Mouse (Mus musculus) heart, embryonic 16.5 days (tissue): ENCODE measurements at regions not wholly inside any gene's neighbourhood (a gene's known extent, or its start where the extent isn't known, plus 50 kb on each side); places are given as distances from the start of the nearest gene placed in this dataset.

Experiments
- ATAC-seq: fragments of 200-750 bp; cut with Nextera tagmentation; replicated peaks from 2 replicates; pipeline ENCODE4 v1.8.0; 2017; ENCODE audit warnings: moderate number of reproducible peaks; ENCODE audit not compliant: insufficient read depth, low FRiP score; ENCODE audit errors: extremely low read depth
- H3K27ac ChIP-seq: fragments of 300-500 bp; sonication (generic); 2 replicates; pipeline ENCODE4 v1.5.1; 2014; ENCODE audit warnings: mild to moderate bottlenecking, low read length, control low read depth, moderate library complexity
- H3K27me3 ChIP-seq: fragments of 300-500 bp; sonication (generic); 2 replicates; pipeline ENCODE4 v1.6.1; 2014; ENCODE audit warnings: low read length, mixed read lengths; ENCODE audit not compliant: control insufficient read depth, insufficient read depth
- H3K36me3 ChIP-seq: fragments of 300-500 bp; sonication (generic); 2 replicates; pipeline ENCODE4 v1.6.1; 2014; ENCODE audit not compliant: control insufficient read depth, insufficient read depth
- H3K4me1 ChIP-seq: fragments of 300-500 bp; sonication (generic); 2 replicates; pipeline ENCODE4 v1.6.1; 2014; ENCODE audit warnings: low read length, mixed read lengths; ENCODE audit not compliant: control insufficient read depth, insufficient read depth
- H3K4me2 ChIP-seq: fragments of 300-500 bp; sonication (generic); 2 replicates; pipeline ENCODE4 v1.6.1; 2014; ENCODE audit warnings: low read depth, mild to moderate bottlenecking, control low read depth, low read length
- H3K4me3 ChIP-seq: fragments of 300-500 bp; sonication (generic); 2 replicates; pipeline ENCODE4 v1.5.1; 2014; ENCODE audit warnings: mild to moderate bottlenecking, control low read depth, low read length
- H3K9ac ChIP-seq: fragments of 300-500 bp; sonication (generic); 2 replicates; pipeline ENCODE4 v1.6.1; 2014; ENCODE audit warnings: low read length, control low read depth
- H3K9me3 ChIP-seq: fragments of 300-500 bp; sonication (generic); replicated peaks from 2 replicates; pipeline ENCODE4 v1.6.1; 2016; ENCODE audit warnings: low read length; ENCODE audit not compliant: control insufficient read depth
- WGBS: fragments of 180-500 bp; shearing (Covaris S2); extraction: QIAGEN DNeasy Blood & Tissue Kit; methylation state at CpG from one replicate; pipeline ENCODE4 v1.1.7; 2014; 5-methylcytosine and 5-hydroxymethylcytosine counted together

DNA sequence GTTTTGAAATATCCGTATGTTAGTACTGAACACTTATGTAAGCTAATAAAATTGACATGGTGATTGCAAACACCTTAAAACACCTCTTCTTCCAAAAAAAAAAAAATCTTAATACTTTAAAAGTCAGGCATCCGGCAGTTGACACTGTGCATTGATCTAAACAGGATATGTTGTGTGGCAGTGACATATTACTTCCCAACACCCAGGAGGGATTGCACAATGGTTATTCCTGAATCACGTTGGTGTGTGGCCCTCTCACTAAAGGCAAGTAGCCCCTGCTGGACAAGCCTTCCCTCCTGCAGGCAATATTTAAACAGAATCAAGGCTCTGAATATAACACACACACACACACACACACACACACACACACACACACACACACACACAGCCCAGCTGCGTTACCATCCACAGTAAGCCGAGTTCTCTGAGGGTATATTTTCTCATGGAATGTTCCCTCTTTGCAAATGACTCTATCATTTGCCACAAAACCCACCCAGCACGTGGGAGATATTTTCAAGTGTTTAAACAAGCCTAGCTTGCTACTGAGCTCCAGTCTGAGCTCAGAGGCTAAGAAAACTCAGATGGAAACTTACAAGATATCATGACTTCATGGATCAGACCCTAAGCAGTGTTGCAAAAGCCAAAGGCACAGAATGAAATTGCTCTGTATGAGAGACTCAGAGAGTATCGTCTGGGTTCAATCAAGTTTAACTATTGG is 128.8 kb upstream of the Lyplal1 start:
- Histone ChIP-seq H3K27ac (no peak overlapping the region), H3K9ac (no peak overlapping the region), H3K27me3 (no peaks in the 10 kb centered on the region), H3K9me3 (no peaks in the 10 kb centered on the region), H3K4me1 (peaks cover 8% of the 10 kb centered on the region; the same call in 1 of the 2 replicates), H3K4me2 (no peak overlapping the region), H3K36me3 (no peaks in the 10 kb centered on the region), H3K4me3 (no peak overlapping the region)
- no peak for ATAC-seq
- WGBS, result 62% methylated on average over 7 of the region's 7 CpGs

- H3K36me3 ChIP-seq, result no peaks in the 10 kb centered on the region
- ATAC-seq, result no peak
- no peak overlapping the region for H3K4me3 ChIP-seq
- H3K4me2 ChIP-seq, result no peak overlapping the region
- H3K27me3 ChIP-seq, result no peaks in the 10 kb centered on the region
- H3K27ac ChIP-seq, result no peak overlapping the region
- 97% methylated on average over 2 of the region's 2 CpGs for WGBS
- no peak overlapping the region for H3K9ac ChIP-seq
- H3K4me1 ChIP-seq, result no peaks in the 10 kb centered on the region
- no peaks in the 10 kb centered on the region for H3K9me3 ChIP-seq
These were observed 124.0 kb upstream of the Lyplal1 start for GRCm38 (mm10) chr1:186241112-186241511.

GRCm38 (mm10) chr1:186237556-186237955 is 120.4 kb upstream of the Lyplal1 start:
- H3K27ac ChIP-seq, result no peak overlapping the region
- H3K27me3 ChIP-seq, result no peaks in the 10 kb centered on the region
- ATAC-seq, result no peak
- H3K4me1 ChIP-seq, result no peaks in the 10 kb centered on the region
- H3K9ac ChIP-seq, result no peak overlapping the region
- H3K9me3 ChIP-seq, result no peaks in the 10 kb centered on the region
- H3K4me2 ChIP-seq, result no peak overlapping the region
- no peaks in the 10 kb centered on the region for H3K36me3 ChIP-seq
- WGBS, result 61% methylated on average over 6 of the region's 6 CpGs
- no peak overlapping the region for H3K4me3 ChIP-seq

DNA sequence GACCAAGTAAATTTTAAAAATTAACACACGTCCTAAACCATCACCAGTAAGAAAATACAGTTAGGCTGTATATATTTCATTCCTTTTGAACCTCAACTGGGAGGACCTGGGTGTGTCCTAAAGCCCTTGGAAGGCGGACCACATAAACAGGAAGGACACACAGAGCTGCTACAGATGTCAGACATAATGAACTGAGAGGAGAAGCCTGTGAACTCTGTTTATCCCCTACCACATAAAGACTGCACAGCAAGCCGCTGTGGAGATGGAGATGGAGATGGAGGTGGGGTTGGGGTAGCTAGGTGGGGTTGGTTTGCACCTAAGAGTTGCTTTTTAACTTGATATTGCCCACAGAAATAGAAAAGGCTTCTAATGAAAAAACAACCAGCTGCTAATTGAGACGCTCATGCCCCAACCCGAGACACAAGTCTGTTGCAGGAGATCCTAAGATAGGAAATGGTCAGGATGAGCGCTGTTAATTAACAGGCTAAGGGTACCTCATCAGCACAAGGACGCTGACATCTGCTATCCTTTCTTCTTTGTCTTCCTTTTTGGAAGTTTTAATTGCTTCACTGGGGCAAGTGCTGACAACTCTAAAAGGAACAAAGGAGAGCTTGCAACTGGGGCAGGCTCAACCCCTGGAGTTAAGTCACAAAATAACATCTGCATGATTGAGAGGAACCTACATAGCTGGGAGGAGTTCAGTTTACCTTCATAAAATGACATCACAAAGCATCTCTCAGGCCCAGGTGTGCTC is 119.3 kb upstream of the Lyplal1 start:
- Histone ChIP-seq H3K9me3 (no peaks in the 10 kb centered on the region), H3K36me3 (no peaks in the 10 kb centered on the region), H3K4me2 (no peak overlapping the region), H3K9ac (no peak overlapping the region), H3K27ac (no peak overlapping the region), H3K4me1 (no peaks in the 10 kb centered on the region), H3K27me3 (no peaks in the 10 kb centered on the region), H3K4me3 (no peak overlapping the region)
- ATAC-seq, result no peak
- WGBS, result 61% methylated on average over 7 of the region's 7 CpGs

GRCm38 (mm10) chr1:186234536-186234935 is 117.4 kb upstream of the Lyplal1 start:
- H3K9ac ChIP-seq, result no peak overlapping the region
- WGBS, result 66% methylated on average over 6 of the region's 6 CpGs

GRCm38 (mm10) chr1:186230476-186230875 is 113.4 kb upstream of the Lyplal1 start:
- Histone ChIP-seq H3K4me1 (no peaks in the 10 kb centered on the region), H3K4me3 (no peak overlapping the region), H3K36me3 (no peaks in the 10 kb centered on the region), H3K4me2 (no peak overlapping the region), H3K9me3 (no peaks in the 10 kb centered on the region), H3K9ac (no peak overlapping the region), H3K27me3 (no peaks in the 10 kb centered on the region), H3K27ac (no peak overlapping the region)
- no peak for ATAC-seq
- WGBS, result 75% methylated on average over 5 of the region's 5 CpGs

More at GRCm38 (mm10) chr1:186234536-186234935, 117.4 kb upstream of the Lyplal1 start:
- H3K27me3 ChIP-seq, result no peaks in the 10 kb centered on the region
- no peaks in the 10 kb centered on the region for H3K36me3 ChIP-seq
- no peak overlapping the region for H3K4me2 ChIP-seq
- no peaks in the 10 kb centered on the region for H3K4me1 ChIP-seq
- H3K4me3 ChIP-seq, result no peak overlapping the region
- no peak for ATAC-seq
- no peak overlapping the region for H3K27ac ChIP-seq
- no peaks in the 10 kb centered on the region for H3K9me3 ChIP-seq

DNA sequence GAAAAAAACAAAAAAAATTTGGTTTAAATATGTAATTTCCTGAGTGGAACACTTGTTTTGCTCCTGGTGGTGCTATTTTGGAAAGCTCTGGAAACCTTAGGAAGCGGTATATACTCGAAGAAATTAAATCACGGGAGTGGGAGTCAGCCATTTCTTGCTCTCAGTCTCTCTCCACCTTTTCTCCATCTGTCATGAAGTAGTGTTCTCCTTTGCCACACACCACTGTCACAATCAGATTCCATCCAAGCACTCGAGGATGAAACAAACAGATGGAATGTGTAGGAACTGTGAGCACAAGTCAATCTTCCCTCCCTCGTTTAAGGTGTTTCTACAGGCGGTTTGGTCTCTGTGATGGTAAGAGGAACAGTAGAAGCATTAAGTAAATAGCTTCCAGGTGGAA is 112.7 kb upstream of the Lyplal1 start:
- Histone ChIP-seq H3K4me2 (no peak overlapping the region), H3K9ac (no peak overlapping the region), H3K27ac (no peak overlapping the region), H3K36me3 (no peaks in the 10 kb centered on the region), H3K9me3 (no peaks in the 10 kb centered on the region), H3K27me3 (no peaks in the 10 kb centered on the region), H3K4me3 (no peak overlapping the region), H3K4me1 (no peaks in the 10 kb centered on the region)
- no peak for ATAC-seq
- WGBS, result 73% methylated on average over 6 of the region's 6 CpGs

DNA sequence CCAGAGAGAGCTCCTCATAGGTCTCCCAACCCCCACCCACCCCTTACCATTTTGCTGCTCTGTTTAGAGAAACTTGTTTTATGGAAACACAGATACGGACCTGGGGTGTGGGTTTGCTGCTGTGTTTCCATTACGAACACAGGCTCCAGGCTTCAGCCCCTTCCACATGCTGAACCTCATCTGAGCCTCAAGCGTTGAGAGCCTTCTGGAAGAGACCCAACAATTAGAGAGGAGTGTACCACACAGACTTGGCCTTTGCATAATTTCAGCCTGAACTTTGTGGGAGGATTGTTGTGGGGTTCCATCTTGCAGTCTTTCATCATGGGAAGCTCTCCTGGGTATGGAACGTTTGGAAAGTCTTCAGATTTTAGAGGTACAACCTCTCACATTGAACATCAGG is 111.3 kb upstream of the Lyplal1 start:
- Histone ChIP-seq H3K4me2 (no peak overlapping the region), H3K9ac (no peak overlapping the region), H3K4me1 (peaks cover 10% of the 10 kb centered on the region), H3K27ac (no peak overlapping the region), H3K36me3 (no peaks in the 10 kb centered on the region), H3K9me3 (no peaks in the 10 kb centered on the region), H3K4me3 (no peak overlapping the region), H3K27me3 (no peaks in the 10 kb centered on the region)
- WGBS, result 56% methylated on average over 4 of the region's 4 CpGs
- ATAC-seq, result no peak; the same call in 1 of the 2 replicates

DNA sequence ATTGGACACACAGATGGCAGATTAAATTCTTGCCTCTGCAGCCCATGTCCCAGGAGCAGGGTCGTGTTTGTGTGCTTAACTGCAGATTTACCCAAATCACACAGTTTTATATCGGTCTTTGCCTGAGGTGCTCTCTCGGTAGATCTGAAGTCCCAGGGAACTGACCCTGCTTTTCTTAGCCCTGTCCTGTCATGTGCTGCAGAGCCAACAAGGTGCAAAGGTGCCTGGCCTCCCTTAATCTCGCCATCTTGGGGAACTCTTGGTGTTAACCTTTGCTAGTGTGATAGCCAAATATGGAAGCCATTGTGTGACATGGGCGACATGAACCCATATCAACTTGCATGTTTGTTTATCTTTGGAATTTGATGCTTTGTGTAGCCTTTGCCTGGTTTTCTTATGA is 107.1 kb upstream of the Lyplal1 start:
- H3K4me3 ChIP-seq, result no peak overlapping the region
- 37% methylated on average over 5 of the region's 5 CpGs for WGBS
- no peaks in the 10 kb centered on the region for H3K36me3 ChIP-seq
- H3K27me3 ChIP-seq, result no peaks in the 10 kb centered on the region
- H3K4me1 ChIP-seq, result peaks cover 10% of the 10 kb centered on the region
- no peak overlapping the region for H3K4me2 ChIP-seq
- no peak for ATAC-seq
- H3K27ac ChIP-seq, result no peak overlapping the region
- no peaks in the 10 kb centered on the region for H3K9me3 ChIP-seq
- no peak overlapping the region for H3K9ac ChIP-seq
